Mouse (Mus musculus): ENCODE measurements at regions not wholly inside any gene's neighbourhood (a gene's known extent, or its start where the extent isn't known, plus 50 kb on each side); places are given as distances from the start of the nearest gene placed in this dataset.
"Not testable (repeated sequence)": the region's sequence is repeated elsewhere in the genome, so short reads cannot be mapped to it uniquely, and the experiment has no call there.

- not testable (repeated sequence) for DNase-seq (ENCODE audit: low spot score)
Measured at GRCm38 (mm10) chrX:24169992-24170391, 211.3 kb upstream of the Gm4985 start.

GRCm38 (mm10) chrX:24161654-24162053 lies 202.9 kb upstream of the Gm4985 start:
- peak; percentile 2 for DNase-seq (ENCODE audit: low spot score)

GRCm38 (mm10) chrX:24153277-24153873 lies 194.6 kb upstream of the Gm4985 start:
- DNase-seq (ENCODE audit: low spot score), result not testable (repeated sequence)

Measured in layer of hippocampus, adult 11-12 months (tissue).